Mouse (Mus musculus) embryonic facial prominence, embryonic 14.5 days (tissue): Measurements from ENCODE around the gene Slc2a13. TPM values are rescaled to one million over a fixed set of nuclear protein-coding genes. Genes with fewer than 3 reads are reported as not detected.

Experiments
- ATAC-seq: fragments of 200-750 bp; cut with Nextera tagmentation; 2 replicates; pipeline ENCODE4 v1.8.0; 2017; ENCODE audit warnings: low read depth, moderate number of reproducible peaks, moderate TSS enrichment
- DNase-seq: peaks from one replicate; pipeline ENCODE4 v3.0.0-alpha.2; 2015; ENCODE audit warnings: low spot score
- H3K27ac ChIP-seq: fragments of 300-500 bp; sonication (generic); replicated peaks from 2 replicates; pipeline ENCODE4 v1.5.1; 2014; ENCODE audit warnings: low read depth, mild to moderate bottlenecking, low read length, moderate library complexity
- H3K27me3 ChIP-seq: fragments of 300-500 bp; sonication (generic); replicated peaks from 2 replicates; pipeline ENCODE4 v1.6.1; 2014; ENCODE audit warnings: low read length; ENCODE audit not compliant: control insufficient read depth, insufficient read depth
- H3K36me3 ChIP-seq: fragments of 300-500 bp; sonication (generic); 2 replicates; pipeline ENCODE4 v1.6.1; 2014; ENCODE audit warnings: low read length, mixed read lengths; ENCODE audit not compliant: control insufficient read depth, insufficient read depth
- H3K4me1 ChIP-seq: fragments of 300-500 bp; sonication (generic); 2 replicates; pipeline ENCODE4 v1.6.1; 2014; ENCODE audit warnings: antibody characterized with exemption, low read length; ENCODE audit not compliant: control insufficient read depth, insufficient read depth
- H3K4me2 ChIP-seq: fragments of 300-500 bp; sonication (generic); 2 replicates; pipeline ENCODE4 v1.6.1; 2014; ENCODE audit warnings: low read depth, mild to moderate bottlenecking, low read length, moderate library complexity, mixed read lengths
- H3K4me3 ChIP-seq: fragments of 300-500 bp; sonication (generic); 2 replicates; pipeline ENCODE4 v1.5.1; 2014; ENCODE audit warnings: low read depth, mild to moderate bottlenecking, low read length
- H3K9ac ChIP-seq: fragments of 300-500 bp; sonication (generic); 2 replicates; pipeline ENCODE4 v1.6.1; 2014; ENCODE audit warnings: low read depth, mild to moderate bottlenecking, low read length, moderate library complexity, mixed read lengths
- H3K9me3 ChIP-seq: fragments of 300-500 bp; sonication (generic); 2 replicates; pipeline ENCODE4 v1.6.1; 2016; ENCODE audit warnings: low read length; ENCODE audit not compliant: control insufficient read depth
- WGBS: fragments of 180-500 bp; shearing (Covaris S2); extraction: QIAGEN DNeasy Blood & Tissue Kit; methylation state at CpG from one replicate; pipeline ENCODE4 v1.1.7; 2014; 5-methylcytosine and 5-hydroxymethylcytosine counted together
- polyA plus RNA-seq: library from polyadenylated mRNA; unstranded; fragments of >200 nt; fragmentation: Nextera tagmentation; extraction: Ambion mirVana; gene quantifications from 2 replicates; pipeline ENCODE4 v1.2.1, GENCODE M21; 2014

The Slc2a13 gene
- polyA plus RNA-seq, 1 experiment from 2014 or later: 3.9 TPM

DNA sequence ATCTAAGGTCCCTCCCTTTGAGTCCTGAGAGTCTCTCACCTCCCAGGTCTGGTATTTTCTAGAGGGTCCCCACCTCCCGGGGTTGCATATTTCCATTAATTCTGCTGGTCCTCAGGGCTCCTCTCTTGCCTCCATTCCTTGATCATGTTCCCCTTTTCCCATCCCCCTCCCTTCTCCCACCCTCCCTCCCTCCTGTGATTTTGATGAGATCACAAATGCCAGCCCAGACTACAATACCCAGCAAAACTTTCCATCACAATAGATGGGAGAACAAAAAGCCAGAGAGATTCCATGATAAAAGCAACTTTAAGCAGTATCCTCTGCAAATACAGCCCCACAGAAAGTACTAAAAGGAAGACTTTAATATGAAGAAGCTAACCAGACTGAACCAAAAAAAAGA lies 309.1 kb downstream of the Slc2a13 start:
- Histone ChIP-seq H3K27ac (no peak overlapping the region), H3K9ac (no peak overlapping the region), H3K9me3 (no peaks in the 10 kb centered on the region), H3K4me1 (no peaks in the 10 kb centered on the region), H3K27me3 (no peaks in the 10 kb centered on the region), H3K36me3 (no peaks in the 10 kb centered on the region), H3K4me2 (no peak overlapping the region), H3K4me3 (no peak overlapping the region)
- WGBS: 82% methylated on average over 1 of the region's 1 CpGs
- DNase-seq (no peak), ATAC-seq (no peak)

DNA sequence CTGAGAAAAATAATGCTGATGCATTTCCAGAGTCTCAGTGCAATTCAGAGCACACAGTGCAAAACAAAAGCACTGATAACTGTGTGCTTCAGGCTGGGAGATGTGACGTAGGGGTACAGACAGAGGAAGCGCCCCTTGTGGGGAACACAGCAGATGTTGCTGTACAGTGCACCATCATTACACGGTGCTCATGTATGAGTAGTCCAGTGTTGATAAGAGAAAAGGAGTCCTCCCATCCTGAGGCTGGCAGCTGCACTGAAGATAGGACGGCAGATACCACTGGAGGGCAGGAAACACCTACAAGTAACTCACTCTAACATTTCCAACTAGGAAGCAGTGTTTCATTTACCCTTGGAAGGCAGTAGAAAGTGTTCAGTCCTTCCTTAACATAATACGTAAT lies 312.5 kb downstream of the Slc2a13 start:
- no peaks in the 10 kb centered on the region for H3K9me3 ChIP-seq
- no peak overlapping the region for H3K4me3 ChIP-seq
- no peaks in the 10 kb centered on the region for H3K36me3 ChIP-seq
- H3K9ac ChIP-seq: no peak overlapping the region
- no peak for DNase-seq
- no peak overlapping the region for H3K27ac ChIP-seq
- no peak for ATAC-seq
- H3K4me1 ChIP-seq: no peaks in the 10 kb centered on the region
- H3K27me3 ChIP-seq: no peaks in the 10 kb centered on the region
- WGBS: 78% methylated on average over 5 of the region's 5 CpGs
- H3K4me2 ChIP-seq: no peak overlapping the region

DNA sequence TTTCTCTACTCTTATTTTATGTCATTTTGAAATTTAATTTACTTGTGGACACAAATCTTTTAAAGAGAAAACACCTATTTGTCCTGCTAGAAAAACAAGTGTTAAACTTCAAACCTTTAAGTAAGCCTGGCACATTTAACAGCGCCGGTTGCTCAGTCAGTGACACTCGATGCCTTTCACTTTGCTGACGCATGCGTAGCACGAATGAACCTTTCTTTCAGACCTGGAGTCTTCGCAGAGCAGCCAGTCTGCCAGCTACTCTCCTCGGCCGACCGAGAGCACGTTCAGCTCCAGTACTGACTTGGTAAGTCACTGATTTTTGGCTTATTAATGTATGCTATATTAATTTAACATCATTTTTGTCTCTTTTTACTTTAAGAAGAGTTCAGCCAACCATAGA lies 315.9 kb downstream of the Slc2a13 start:
- Histone ChIP-seq H3K36me3 (no peaks in the 10 kb centered on the region), H3K9me3 (no peaks in the 10 kb centered on the region), H3K4me2 (no peak overlapping the region), H3K27ac (no peak overlapping the region), H3K9ac (no peak overlapping the region), H3K4me3 (no peak overlapping the region), H3K4me1 (no peaks in the 10 kb centered on the region), H3K27me3 (no peaks in the 10 kb centered on the region)
- 48% methylated on average over 11 of the region's 11 CpGs for WGBS
- 0 out of 2 replicates have a peak, but pooled peaks have one; percentile 50 for ATAC-seq
- peak; percentile 59 for DNase-seq

DNA sequence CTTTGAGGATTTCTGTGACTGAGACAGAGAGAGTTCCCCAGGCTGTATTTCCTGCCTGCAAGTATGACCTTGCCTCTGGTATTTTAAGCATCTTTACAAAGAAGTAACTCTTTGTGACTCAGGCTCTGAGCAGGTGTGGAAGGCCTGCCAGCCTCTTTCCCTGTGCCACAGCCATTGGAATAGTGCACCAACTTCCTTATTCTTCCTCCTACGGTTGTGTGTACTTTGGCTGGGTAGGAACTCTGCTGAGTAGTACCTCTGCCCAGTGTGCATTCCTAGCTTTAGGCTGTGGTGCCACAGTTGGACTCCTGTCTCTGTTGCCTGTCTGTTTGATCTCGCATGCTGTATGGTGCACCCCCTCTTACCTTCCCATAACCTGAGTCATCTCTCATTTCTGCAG lies 317.8 kb downstream of the Slc2a13 start:
- WGBS: 80% methylated on average over 2 of the region's 2 CpGs
- no peaks in the 10 kb centered on the region for H3K9me3 ChIP-seq
- no peak overlapping the region for H3K27ac ChIP-seq
- H3K4me3 ChIP-seq: no peak overlapping the region
- DNase-seq (no peak), ATAC-seq (no peak)
- no peak overlapping the region for H3K9ac ChIP-seq
- H3K36me3 ChIP-seq: no peaks in the 10 kb centered on the region
- no peaks in the 10 kb centered on the region for H3K27me3 ChIP-seq
- H3K4me1 ChIP-seq: no peaks in the 10 kb centered on the region
- no peak overlapping the region for H3K4me2 ChIP-seq

DNA sequence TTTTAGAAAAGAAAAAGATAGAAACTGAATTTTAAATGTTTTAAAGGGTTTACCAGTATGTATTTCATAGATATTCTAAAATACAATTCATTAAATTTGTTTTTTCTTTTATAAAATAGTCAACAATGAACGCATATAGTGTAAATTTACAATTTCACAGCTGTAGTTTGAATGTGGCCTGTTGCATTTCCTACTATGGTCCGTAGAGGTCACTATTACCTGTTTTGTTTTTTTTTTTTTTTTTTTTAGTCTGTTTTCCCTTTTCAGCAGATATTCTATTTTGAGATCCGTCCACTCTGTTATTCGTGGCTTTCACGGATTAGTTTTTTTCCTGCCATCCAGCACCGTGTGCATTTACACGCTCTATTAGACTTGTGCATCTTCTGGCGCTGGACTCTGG lies 320.1 kb downstream of the Slc2a13 start:
- ATAC-seq (no peak), DNase-seq (no peak)
- 50% methylated on average over 8 of the region's 8 CpGs for WGBS
- Histone ChIP-seq H3K27ac (no peak overlapping the region), H3K9ac (no peak overlapping the region), H3K4me3 (no peak overlapping the region), H3K4me2 (no peak overlapping the region), H3K27me3 (no peaks in the 10 kb centered on the region), H3K4me1 (no peaks in the 10 kb centered on the region), H3K9me3 (no peaks in the 10 kb centered on the region), H3K36me3 (no peaks in the 10 kb centered on the region)

DNA sequence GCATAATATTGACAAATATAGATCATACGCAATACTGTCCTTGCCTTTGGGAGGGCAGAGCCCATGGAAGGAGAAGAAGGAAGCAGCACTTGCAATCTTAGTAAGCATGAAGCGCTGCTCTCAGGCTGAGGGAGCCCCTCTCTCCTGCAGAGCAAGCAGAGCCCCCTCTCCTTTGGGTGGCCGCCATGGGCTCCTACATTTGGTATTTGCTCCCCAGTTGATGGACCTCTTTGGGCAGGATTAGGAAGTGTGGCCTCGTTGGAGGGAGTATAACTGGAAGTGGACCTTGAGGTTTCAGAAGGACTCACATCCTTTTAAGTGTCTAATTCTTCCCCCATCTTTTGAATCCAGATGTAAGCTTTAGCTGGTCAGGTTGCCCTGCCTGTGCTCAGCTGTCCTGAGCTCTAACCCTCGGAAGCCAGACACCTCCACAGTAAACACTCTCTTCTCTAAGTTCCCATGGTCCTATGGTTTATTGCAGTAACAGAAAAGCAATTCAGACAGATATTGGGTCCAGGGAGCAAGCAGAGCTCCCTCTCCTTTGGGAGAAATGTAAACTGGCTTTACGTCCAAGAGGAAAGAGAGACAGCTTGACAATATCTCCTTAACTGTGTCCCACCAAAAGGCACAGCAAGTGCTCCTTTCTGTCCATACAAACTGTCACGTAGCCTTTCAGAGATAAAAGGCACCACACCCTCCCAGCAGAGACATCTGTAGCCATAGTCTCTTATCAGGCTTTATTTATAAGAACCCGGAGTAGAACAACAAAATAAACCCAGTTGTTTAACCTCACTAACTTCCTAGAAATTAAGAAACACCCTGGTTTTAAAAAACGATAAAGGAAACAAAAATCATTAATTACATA lies 321.3 kb downstream of the Slc2a13 start:
- Histone ChIP-seq H3K27me3 (no peaks in the 10 kb centered on the region), H3K4me2 (no peak overlapping the region), H3K36me3 (no peaks in the 10 kb centered on the region), H3K4me3 (no peak overlapping the region), H3K9ac (no peak overlapping the region), H3K27ac (no peak overlapping the region), H3K4me1 (no peaks in the 10 kb centered on the region), H3K9me3 (no peaks in the 10 kb centered on the region)
- 78% methylated on average over 9 of the region's 9 CpGs for WGBS
- no peak for DNase-seq
- no peak for ATAC-seq

DNA sequence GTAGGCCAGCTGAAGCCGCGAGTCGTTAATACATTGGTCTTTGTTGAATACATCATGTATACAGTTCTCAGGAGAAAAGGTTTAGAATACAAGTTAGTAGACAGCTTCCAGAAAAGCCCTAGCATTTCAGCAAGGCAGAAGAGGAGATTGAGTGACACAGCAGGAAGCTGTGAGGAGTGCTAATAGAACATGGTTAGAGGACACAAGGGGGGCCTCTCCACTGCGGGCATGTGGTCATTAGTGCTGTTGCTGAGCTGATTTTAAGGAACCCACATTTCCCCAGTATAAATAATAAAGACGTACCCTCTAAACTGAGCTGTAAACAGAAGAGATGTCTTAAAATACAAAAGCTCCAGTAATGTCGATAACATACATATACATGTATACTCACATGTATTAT lies 322.2 kb downstream of the Slc2a13 start:
- H3K36me3 ChIP-seq: no peaks in the 10 kb centered on the region
- H3K27me3 ChIP-seq: no peaks in the 10 kb centered on the region
- no peaks in the 10 kb centered on the region for H3K4me1 ChIP-seq
- no peak overlapping the region for H3K4me2 ChIP-seq
- H3K4me3 ChIP-seq: no peak overlapping the region
- H3K9ac ChIP-seq: no peak overlapping the region
- DNase-seq (no peak), ATAC-seq (no peak)
- WGBS: 84% methylated on average over 6 of the region's 6 CpGs
- H3K9me3 ChIP-seq: no peaks in the 10 kb centered on the region
- H3K27ac ChIP-seq: no peak overlapping the region

DNA sequence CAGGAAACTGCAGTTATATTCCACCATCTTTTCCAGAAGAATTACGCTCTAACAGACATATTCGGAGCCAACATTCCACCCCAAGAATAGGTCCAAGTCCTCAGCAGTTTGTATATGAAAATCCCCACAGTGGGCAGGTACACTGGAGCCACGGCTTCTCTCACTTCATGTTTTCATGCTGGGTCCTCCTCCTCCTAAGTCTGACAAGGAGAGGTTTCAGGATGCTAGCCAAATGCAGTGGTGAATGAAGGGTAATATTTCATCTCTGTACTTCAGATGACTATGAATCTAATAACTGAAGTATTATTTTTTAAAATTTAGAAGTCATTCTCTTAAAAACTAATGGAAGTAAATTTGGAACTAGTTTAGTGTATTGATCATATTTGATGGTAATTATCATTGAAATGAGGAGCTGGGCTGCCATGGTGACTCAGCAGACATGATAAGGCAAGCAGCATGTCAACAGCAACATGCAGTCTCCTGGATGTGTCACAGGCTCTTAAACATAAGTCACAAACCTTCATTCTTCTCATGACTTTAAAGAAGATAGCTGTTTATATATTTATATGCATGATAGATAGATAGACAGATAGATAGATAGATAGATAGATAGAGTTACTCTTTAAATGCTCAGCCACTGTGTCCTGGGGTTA lies 332.3 kb downstream of the Slc2a13 start:
- H3K9ac ChIP-seq: no peak overlapping the region
- ATAC-seq (no peak), DNase-seq (no peak)
- H3K9me3 ChIP-seq: no peaks in the 10 kb centered on the region
- H3K27me3 ChIP-seq: no peaks in the 10 kb centered on the region
- no peaks in the 10 kb centered on the region for H3K4me1 ChIP-seq
- no peak overlapping the region for H3K4me2 ChIP-seq
- no peak overlapping the region for H3K27ac ChIP-seq
- WGBS: 83% methylated on average over 3 of the region's 3 CpGs
- H3K36me3 ChIP-seq: no peaks in the 10 kb centered on the region
- H3K4me3 ChIP-seq: no peak overlapping the region

DNA sequence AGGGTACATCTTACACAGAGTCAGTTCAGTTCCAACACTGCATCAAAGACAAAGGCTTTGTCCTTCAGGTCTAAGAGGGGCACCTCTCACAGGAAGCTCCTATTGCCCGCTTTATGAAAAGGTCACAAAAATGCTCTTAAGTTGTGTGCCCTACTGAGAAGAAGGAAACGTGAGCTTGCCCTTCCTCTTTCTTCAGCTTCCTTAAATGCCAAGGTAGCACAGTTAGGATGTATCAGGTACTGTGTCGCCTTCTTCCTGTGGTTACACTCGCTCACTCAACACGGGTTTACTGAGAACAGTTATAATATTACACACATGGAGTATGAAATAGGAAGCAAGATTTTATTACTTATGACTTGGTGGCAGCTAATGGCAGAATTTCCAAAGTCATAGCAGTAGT lies 335.8 kb downstream of the Slc2a13 start:
- no peak overlapping the region for H3K9ac ChIP-seq
- H3K4me2 ChIP-seq: no peak overlapping the region
- no peaks in the 10 kb centered on the region for H3K36me3 ChIP-seq
- whole genome bisulfite sequencing: 68% methylated on average over 5 of the region's 5 CpGs
- no peaks in the 10 kb centered on the region for H3K4me1 ChIP-seq
- H3K27me3 ChIP-seq: no peaks in the 10 kb centered on the region
- H3K9me3 ChIP-seq: no peaks in the 10 kb centered on the region
- no peak overlapping the region for H3K4me3 ChIP-seq
- DNase-seq: no peak
- ATAC-seq: no peak
- no peak overlapping the region for H3K27ac ChIP-seq
